Mouse (Mus musculus) cerebellum, adult 2 months (tissue): Measurements from ENCODE around the gene Lsm4. TPM values are rescaled to one million over a fixed set of nuclear protein-coding genes. Genes with fewer than 3 reads are reported as not detected.

Experiments used
- DNase-seq, 2 experiments: peaks; one replicate each; pipeline ENCODE4 v3.0.0; 2021
- H3K27ac ChIP-seq: fragments of 200-500 bp; 2 replicates; pipeline ENCODE4 v1.5.1; 2012; ENCODE audit warnings: low read length, control low read depth, inconsistent platforms; ENCODE audit not compliant: insufficient read depth
- H3K27me3 ChIP-seq: fragments of 200-500 bp; 2 replicates; pipeline ENCODE4 v1.6.1; 2012; ENCODE audit warnings: inconsistent platforms, mild to moderate bottlenecking, low read length, moderate library complexity; ENCODE audit not compliant: control insufficient read depth, insufficient read depth
- H3K4me1 ChIP-seq: fragments of 200-500 bp; 2 replicates; pipeline ENCODE4 v1.6.1; 2011; ENCODE audit warnings: low read length; ENCODE audit not compliant: control insufficient read depth, insufficient read depth
- H3K4me3 ChIP-seq: fragments of 200-500 bp; replicated peaks from 2 replicates; pipeline ENCODE3; 2011; ENCODE audit warnings: mild to moderate bottlenecking, low read depth, low read length, control low read depth; ENCODE audit not compliant: insufficient read depth
- CTCF ChIP-seq: fragments of 200-500 bp; IDR thresholded peaks from 2 replicates; pipeline ENCODE4 v1.5.1; 2011; ENCODE audit warnings: low read depth, mild to moderate bottlenecking, control low read depth, low read length, moderate library complexity, borderline replicate concordance; ENCODE audit not compliant: insufficient read depth
- POLR2A ChIP-seq: fragments of 200-500 bp; IDR thresholded peaks from 2 replicates; pipeline ENCODE4 v1.6.1; 2011; ENCODE audit warnings: low read length, control low read depth, borderline replicate concordance; ENCODE audit not compliant: insufficient read depth
- WGBS: fragments of 180-500 bp; shearing (Covaris S2); methylation state at CpG from one replicate; pipeline ENCODE4 v1.1.7; 2018; 5-methylcytosine and 5-hydroxymethylcytosine counted together
- polyA plus RNA-seq: library from polyadenylated mRNA; depleted of rRNA; stranded (reverse); fragments of >200 nt; gene quantifications from 2 replicates; pipeline ENCODE4 v1.2.3, GENCODE M21; 2012; rRNA removed

The Lsm4 gene
- polyA plus RNA-seq, 1 experiment, result 117 TPM

GRCm38 (mm10) chr8:70721601-70722000, 48.6 kb downstream of the Lsm4 start:
- DNase-seq, result no peak
- 84% methylated on average over 8 of the region's 8 CpGs for WGBS
- Histone ChIP-seq H3K4me1 (no peaks in the 10 kb centered on the region; the same call in 1 of the 2 replicates), H3K27ac (no peak overlapping the region), H3K27me3 (no peaks in the 10 kb centered on the region), H3K4me3 (no peak overlapping the region)
- TF ChIP-seq POLR2A (no peak), CTCF (no peak)

DNA sequence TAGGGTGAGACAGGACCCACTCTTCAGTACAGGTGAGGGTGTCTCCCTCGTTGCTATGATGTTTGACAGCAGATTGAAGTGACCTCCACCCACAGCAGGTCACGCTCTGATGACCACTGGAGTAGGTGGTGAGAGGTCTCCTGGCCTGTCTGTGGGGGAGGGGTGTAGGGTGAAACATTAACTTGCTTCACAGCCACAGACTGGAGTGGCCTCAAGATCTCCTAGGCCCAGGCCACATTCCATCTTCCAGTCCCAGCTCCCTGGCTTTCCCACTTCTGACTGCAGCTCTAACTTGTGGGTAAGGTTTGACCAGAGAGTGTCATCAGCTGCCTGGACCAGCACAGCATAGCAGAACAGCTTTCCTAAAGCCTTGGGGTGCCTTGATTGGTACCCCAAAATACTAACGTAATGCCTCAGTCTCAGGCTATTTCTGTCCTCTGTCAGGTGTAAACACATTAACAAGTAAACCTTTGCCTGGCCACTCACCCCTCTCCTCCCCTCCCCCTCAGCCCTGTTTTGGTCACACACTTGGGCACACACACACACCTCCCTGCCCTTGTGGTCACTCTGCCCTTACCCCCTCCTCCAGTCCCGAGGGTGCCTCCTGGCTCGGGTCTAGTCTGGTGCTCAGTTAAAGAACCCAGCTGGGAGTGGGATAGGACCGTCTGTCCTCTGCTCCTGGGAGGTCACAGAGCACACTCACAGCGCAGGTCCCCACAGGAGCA, 50.6 kb downstream of the Lsm4 start, which contains the start of gene Pde4c:
Gene Pde4c, plus strand, starts transcription at position 235 of the 725 bp plus-strand sequence.
- H3K4me3 ChIP-seq, result no peak within 1 kb of the TSS
- H3K27ac ChIP-seq, result no peak within 1 kb of the TSS
- H3K27me3 ChIP-seq, result no peaks in the 10 kb centered on the region
- no peak for DNase-seq
- 63% methylated on average over 7 of the region's 7 CpGs for WGBS
- H3K4me1 ChIP-seq, result no peaks in the 10 kb centered on the region
- TF ChIP-seq CTCF (no peak), POLR2A (no peak)

DNA sequence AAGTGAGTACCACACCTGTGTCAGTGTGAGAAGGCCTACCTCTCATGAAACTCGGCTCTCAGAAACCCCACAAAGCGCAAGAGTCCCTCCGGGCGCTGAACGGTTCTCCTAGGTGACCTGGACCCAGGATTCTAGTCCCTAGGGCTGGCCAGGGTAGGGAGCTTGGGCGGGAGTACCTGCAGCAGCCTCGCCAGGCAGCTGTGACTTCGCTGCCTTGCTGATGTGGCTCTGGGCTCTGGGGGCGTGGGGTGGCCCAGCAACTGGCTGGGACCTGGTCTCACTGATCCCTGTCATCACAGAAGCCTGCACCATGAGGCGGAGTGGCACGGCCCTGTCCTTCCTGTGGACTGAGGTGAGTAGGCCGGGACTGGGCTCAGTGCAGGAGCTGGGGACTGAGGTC, 51.2 kb downstream of the Lsm4 start:
- Histone ChIP-seq H3K4me3 (no peak overlapping the region), H3K27me3 (no peaks in the 10 kb centered on the region; the same call in 1 of the 2 replicates), H3K4me1 (no peaks in the 10 kb centered on the region), H3K27ac (no peak overlapping the region)
- no peak for TF ChIP-seq POLR2A
- WGBS, result 82% methylated on average over 12 of the region's 12 CpGs
- no peak for DNase-seq

- no peak overlapping the region for H3K27ac ChIP-seq
- H3K4me1 ChIP-seq, result no peaks in the 10 kb centered on the region
- TF ChIP-seq POLR2A (no peak), CTCF (no peak)
- 47% methylated on average over 14 of the region's 14 CpGs for WGBS
- H3K4me3 ChIP-seq, result no peak overlapping the region
- H3K27me3 ChIP-seq, result no peaks in the 10 kb centered on the region; the same call in 1 of the 2 replicates
- no peak for DNase-seq
Measured at GRCm38 (mm10) chr8:70725792-70726447, 52.9 kb downstream of the Lsm4 start.

GRCm38 (mm10) chr8:70726721-70727120, 53.7 kb downstream of the Lsm4 start:
- TF ChIP-seq CTCF, result no peak
- TF ChIP-seq POLR2A, result no peak
- no peaks in the 10 kb centered on the region; the same call in 1 of the 2 replicates for H3K27me3 ChIP-seq
- no peaks in the 10 kb centered on the region for H3K4me1 ChIP-seq
- no peak for DNase-seq
- H3K27ac ChIP-seq, result no peak overlapping the region
- WGBS, result 43% methylated on average over 11 of the region's 11 CpGs
- no peak overlapping the region for H3K4me3 ChIP-seq

Other genes with a start within 250 kb of the Lsm4 start
- 90.2 and 105 TPM in 2 replicates for gene Crtc1, start 233.7 kb upstream of the Lsm4 start, polyA plus RNA-seq
- 62.4 and 68.5 TPM in 2 replicates for gene Klhl26, start 196.3 kb upstream of the Lsm4 start, polyA plus RNA-seq
- 524 and 552 TPM in 2 replicates for gene Tmem59l, start 185.9 kb upstream of the Lsm4 start, polyA plus RNA-seq
- gene Crlf1, start 180.1 kb upstream of the Lsm4 start, polyA plus RNA-seq, result 3.8 and 4.0 TPM in 2 replicates
- gene Rex1bd, start 166.5 kb upstream of the Lsm4 start, polyA plus RNA-seq, result 184 and 189 TPM in 2 replicates
- gene Uba52, start 162.4 kb upstream of the Lsm4 start, polyA plus RNA-seq, result 920 and 977 TPM in 2 replicates
- 531 and 552 TPM in 2 replicates for gene Fkbp8, start 145.5 kb upstream of the Lsm4 start, polyA plus RNA-seq
- 63.4 and 65.9 TPM in 2 replicates for gene Kxd1, start 145.3 kb upstream of the Lsm4 start, polyA plus RNA-seq
- 27.9 and 29.1 TPM in 2 replicates for gene Ell, start 133.8 kb upstream of the Lsm4 start, polyA plus RNA-seq
- 55.3 and 61.4 TPM in 2 replicates for gene Isyna1, start 78.9 kb upstream of the Lsm4 start, polyA plus RNA-seq
- gene Ssbp4, start 64.4 kb upstream of the Lsm4 start, polyA plus RNA-seq, result 172 and 181 TPM in 2 replicates
- gene Lrrc25, start 57.1 kb upstream of the Lsm4 start, polyA plus RNA-seq, result 0.30 and 0.33 TPM in 2 replicates
- 0.28 and 0.51 TPM in 2 replicates for gene Gdf15, start 40.8 kb upstream of the Lsm4 start, polyA plus RNA-seq
- gene Pgpep1, start 12.9 kb upstream of the Lsm4 start, polyA plus RNA-seq, result 28.3 and 32.5 TPM in 2 replicates
- gene Jund, start 25.7 kb downstream of the Lsm4 start, polyA plus RNA-seq, result 252 and 274 TPM in 2 replicates
- 0.08 and 0.11 TPM in 2 replicates for gene Iqcn, start 30.2 kb downstream of the Lsm4 start, polyA plus RNA-seq
- 0.13 TPM in 1 of 2 replicates, not detected in the other for gene Gm3336, start 45.3 kb downstream of the Lsm4 start, polyA plus RNA-seq
- gene Pde4c, start 50.5 kb downstream of the Lsm4 start, polyA plus RNA-seq, result 2.5 and 3.0 TPM in 2 replicates
- gene Rab3a, start 81.4 kb downstream of the Lsm4 start, polyA plus RNA-seq, result 1,156 and 1,176 TPM in 2 replicates
- gene Mpv17l2, start 87.7 kb downstream of the Lsm4 start, polyA plus RNA-seq, result 81.1 and 83.4 TPM in 2 replicates
- gene Pik3r2, start 103.5 kb downstream of the Lsm4 start, polyA plus RNA-seq, result 150 and 158 TPM in 2 replicates
- 69.5 and 70.4 TPM in 2 replicates for gene Mast3, start 131.8 kb downstream of the Lsm4 start, polyA plus RNA-seq
- 1.8 and 1.9 TPM in 2 replicates for gene Il12rb1, start 135.2 kb downstream of the Lsm4 start, polyA plus RNA-seq
- 33.1 and 34.0 TPM in 2 replicates for gene Arrdc2, start 166.5 kb downstream of the Lsm4 start, polyA plus RNA-seq
- 19.4 and 22.1 TPM in 2 replicates for gene Kcnn1, start 190.0 kb downstream of the Lsm4 start, polyA plus RNA-seq
- gene Ccdc124, start 200.7 kb downstream of the Lsm4 start, polyA plus RNA-seq, result 123 and 145 TPM in 2 replicates
- 6.7 and 6.9 TPM in 2 replicates for gene Slc5a5, start 219.5 kb downstream of the Lsm4 start, polyA plus RNA-seq
- 1,458 and 1,510 TPM in 2 replicates for gene Rpl18a, start 224.2 kb downstream of the Lsm4 start, polyA plus RNA-seq
- gene Map1s, start 232.7 kb downstream of the Lsm4 start, polyA plus RNA-seq, result 53.4 and 53.7 TPM in 2 replicates